18 mouse cellular contexts compared by ENCODE assay signal in genomic region chr10:4145080-4145807, GRCm38 (mm10).
DNase-seq lines count a peak whose midpoint lies in the region; ATAC-seq lines count a peak whose summit lies in the region.
"Had no signal": no experiment of that assay in that cellular context is flagged by ENCODE, and none has a peak within 500 bp of the region (broad histone marks: within the 10 kb centered on the region; RNA-seq: fewer than 3 reads in every experiment).

No protein-coding gene starts in this region.

- H3K4me2 ChIP-seq in lung, embryonic 16.5 days (ENCODE audit: low read depth, low read length) = no peak overlapping the region
- H3K4me2 ChIP-seq: heart, embryonic 15.5 days; hindbrain, embryonic 13.5 days; limb, embryonic 12.5 days; liver, embryonic 15.5 days; midbrain, embryonic 11.5 days had no signal

- H3K36me3 ChIP-seq in lung, embryonic 16.5 days (ENCODE audit: control insufficient read depth, insufficient read depth, low read length) = no peaks in the 10 kb centered on the region
- H3K36me3 ChIP-seq: heart, embryonic 15.5 days; hindbrain, embryonic 13.5 days; limb, embryonic 12.5 days had no signal

- H3K9ac ChIP-seq in lung, embryonic 16.5 days (ENCODE audit: low read length) = no peak overlapping the region
- H3K9ac ChIP-seq: forebrain, postnatal 0 days; heart, embryonic 15.5 days; hindbrain, embryonic 13.5 days; limb, embryonic 12.5 days; liver, embryonic 15.5 days had no signal

- peak; percentile 88 for ATAC-seq in lung, embryonic 16.5 days (ENCODE audit: low read depth)
- ATAC-seq: forebrain, postnatal 0 days had no signal

- H3K27me3 ChIP-seq in lung, embryonic 16.5 days (ENCODE audit: control insufficient read depth, insufficient read depth, low read depth, low read length) = no peaks in the 10 kb centered on the region
- H3K27me3 ChIP-seq: heart, embryonic 15.5 days; hindbrain, embryonic 13.5 days; limb, embryonic 12.5 days; liver, embryonic 15.5 days had no signal

- DNase-seq in embryo, embryonic 10 days (ENCODE audit: low spot score) = peak; percentile 22
- DNase-seq in embryo, embryonic 9.5 days (ENCODE audit: extremely low spot score) = no peak
- DNase-seq in lung, postnatal 25 days (ENCODE audit: low spot score) = no peak
- peak; percentile 48 for DNase-seq in kidney, postnatal 14 days
- DNase-seq in left cerebral cortex, postnatal 4 days = no peak
- no peak for DNase-seq in urinary bladder, adult 18-20 months (ENCODE audit: low spot score in 2 of 2)
- no peak for DNase-seq in heart, adult 8-10 months (ENCODE audit: low spot score)
- DNase-seq: cerebellum, adult 11 months; forebrain, postnatal 0 days; gastrocnemius, postnatal 25 days; right cerebral cortex, postnatal 25 days; thymus, adult 2 months had no signal

- no peak overlapping the region for H3K4me3 ChIP-seq in lung, embryonic 16.5 days (ENCODE audit: low read length)
- H3K4me3 ChIP-seq: heart, embryonic 15.5 days; hindbrain, embryonic 13.5 days; limb, embryonic 12.5 days; liver, embryonic 15.5 days had no signal

- WGBS in lung, embryonic 16.5 days = 47% methylated on average over 16 of the region's 16 CpGs

- no peaks in the 10 kb centered on the region for H3K9me3 ChIP-seq in lung, embryonic 16.5 days (ENCODE audit: control insufficient read depth, low read length)
- H3K9me3 ChIP-seq: heart, embryonic 15.5 days; hindbrain, embryonic 13.5 days; limb, embryonic 12.5 days; liver, embryonic 15.5 days had no signal

- peak overlapping the region; percentile 64 for H3K27ac ChIP-seq in lung, embryonic 16.5 days (ENCODE audit: low read length)
- H3K27ac ChIP-seq: heart, embryonic 15.5 days; hindbrain, embryonic 13.5 days; limb, embryonic 12.5 days; liver, embryonic 15.5 days had no signal

- intact Hi-C loops in left cerebral cortex, postnatal 4 days (cut with DNase I) = no loop called here

- H3K4me1 ChIP-seq in lung, embryonic 16.5 days (replicated peaks; ENCODE audit: control insufficient read depth, insufficient read depth, low read length) = peaks cover 9% of the 10 kb centered on the region
- H3K4me1 ChIP-seq: liver, embryonic 15.5 days had no signal

Comparison
In these comparisons a context has a peak if more than half of its experiments do, and no peak if none do; other contexts are left out.
1. DNase-seq: peak in embryo, embryonic 10 days (single experiment) and kidney, postnatal 14 days (single experiment); none in embryo, embryonic 9.5 days (single experiment), lung, postnatal 25 days (single experiment), left cerebral cortex, postnatal 4 days (single experiment), urinary bladder, adult 18-20 months (0 of 2) and heart, adult 8-10 months (single experiment).